Mouse (Mus musculus): ENCODE results near the gene Tifa. TPM values are rescaled to one million over a fixed set of nuclear protein-coding genes. Genes with fewer than 3 reads are reported as not detected.

Tifa gene
- polyA plus RNA-seq, 1 experiment, result 0.54 TPM

DNA sequence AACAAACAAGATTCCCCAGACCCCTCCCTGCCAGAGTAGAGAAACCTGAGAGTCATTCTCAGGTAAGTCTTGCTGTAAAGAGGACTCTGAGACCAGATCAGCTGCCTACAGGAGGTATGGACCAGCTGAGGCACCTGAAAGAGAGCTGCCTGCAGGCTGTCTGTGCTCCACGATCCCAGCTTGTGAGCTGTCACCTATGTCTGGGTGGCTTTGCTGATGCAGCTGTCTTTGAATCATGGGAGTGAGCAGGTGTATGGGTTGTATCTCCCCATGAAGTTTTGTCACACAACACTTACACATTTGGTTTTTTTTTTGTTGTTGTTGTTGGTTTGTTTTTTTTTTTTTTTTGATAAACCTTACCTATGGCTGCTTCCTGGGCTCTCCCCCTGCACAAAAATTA lies 30.8 kb downstream of the Tifa start:
- H3K4me3 ChIP-seq (ENCODE audit: low read depth, low read length), result no peak overlapping the region
- TF ChIP-seq CTCF (IDR thresholded peaks at IDR 0.05; ENCODE audit: low read depth, low read length) (no peak), POLR2A (IDR thresholded peaks at IDR 0.05; ENCODE audit: insufficient read depth, low read length) (no peak), EP300 (IDR thresholded peaks at IDR 0.05; ENCODE audit: insufficient read depth, low read depth, low read length) (no peak)

DNA sequence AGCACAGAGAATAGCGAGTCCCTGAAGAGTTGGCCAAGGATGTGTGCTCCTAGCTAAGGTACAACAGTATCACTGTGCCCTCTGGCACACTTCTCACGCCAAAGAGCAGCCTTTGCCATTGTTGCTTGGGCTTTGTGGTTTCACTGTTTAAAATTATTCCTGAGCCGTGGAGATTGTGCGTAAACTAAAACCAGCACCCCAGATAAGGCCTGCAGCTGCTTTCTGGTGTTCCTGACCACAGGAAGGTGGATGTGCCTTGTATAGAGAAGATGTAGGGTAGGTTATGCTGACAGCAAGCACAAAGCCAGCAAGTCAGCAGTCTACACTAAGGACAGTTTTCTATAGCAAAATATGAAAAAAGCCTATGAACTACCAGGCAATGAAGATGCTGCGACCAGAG lies 31.6 kb downstream of the Tifa start:
- TF ChIP-seq CTCF (IDR thresholded peaks at IDR 0.05; ENCODE audit: low read depth, low read length) (no peak), EP300 (IDR thresholded peaks at IDR 0.05; ENCODE audit: insufficient read depth, low read depth, low read length) (no peak), POLR2A (IDR thresholded peaks at IDR 0.05; ENCODE audit: insufficient read depth, low read length) (no peak)
- Histone ChIP-seq H3K9me3 (replicated peaks; ENCODE audit: control insufficient read depth, insufficient read depth, low read length, poor library complexity, severe bottlenecking) (no peaks in the 10 kb centered on the region), H3K4me1 (ENCODE audit: control insufficient read depth, insufficient read depth, low read length) (no peaks in the 10 kb centered on the region), H3K27me3 (ENCODE audit: control insufficient read depth, insufficient read depth, low read length, poor library complexity, severe bottlenecking) (no peaks in the 10 kb centered on the region), H3K27ac (ENCODE audit: insufficient read depth, low read length) (no peak overlapping the region), H3K9ac (ENCODE audit: low read depth, poor library complexity, severe bottlenecking) (no peak overlapping the region), H3K4me3 (ENCODE audit: low read depth, low read length) (no peak overlapping the region), H3K36me3 (ENCODE audit: control insufficient read depth, insufficient read depth, low read length, poor library complexity, severe bottlenecking) (peaks cover 11% of the 10 kb centered on the region; the same call in 1 of the 2 replicates)

More for the DNA sequence above, 30.8 kb downstream of the Tifa start:
- H3K9ac ChIP-seq (ENCODE audit: low read depth, poor library complexity, severe bottlenecking), result no peak overlapping the region
- no peaks in the 10 kb centered on the region for H3K27me3 ChIP-seq (ENCODE audit: control insufficient read depth, insufficient read depth, low read length, poor library complexity, severe bottlenecking)
- peaks cover 11% of the 10 kb centered on the region; the same call in 1 of the 2 replicates for H3K36me3 ChIP-seq (ENCODE audit: control insufficient read depth, insufficient read depth, low read length, poor library complexity, severe bottlenecking)
- no peak overlapping the region for H3K27ac ChIP-seq (ENCODE audit: insufficient read depth, low read length)
- H3K4me1 ChIP-seq (ENCODE audit: control insufficient read depth, insufficient read depth, low read length), result no peaks in the 10 kb centered on the region
- no peaks in the 10 kb centered on the region for H3K9me3 ChIP-seq (replicated peaks; ENCODE audit: control insufficient read depth, insufficient read depth, low read length, poor library complexity, severe bottlenecking)

DNA sequence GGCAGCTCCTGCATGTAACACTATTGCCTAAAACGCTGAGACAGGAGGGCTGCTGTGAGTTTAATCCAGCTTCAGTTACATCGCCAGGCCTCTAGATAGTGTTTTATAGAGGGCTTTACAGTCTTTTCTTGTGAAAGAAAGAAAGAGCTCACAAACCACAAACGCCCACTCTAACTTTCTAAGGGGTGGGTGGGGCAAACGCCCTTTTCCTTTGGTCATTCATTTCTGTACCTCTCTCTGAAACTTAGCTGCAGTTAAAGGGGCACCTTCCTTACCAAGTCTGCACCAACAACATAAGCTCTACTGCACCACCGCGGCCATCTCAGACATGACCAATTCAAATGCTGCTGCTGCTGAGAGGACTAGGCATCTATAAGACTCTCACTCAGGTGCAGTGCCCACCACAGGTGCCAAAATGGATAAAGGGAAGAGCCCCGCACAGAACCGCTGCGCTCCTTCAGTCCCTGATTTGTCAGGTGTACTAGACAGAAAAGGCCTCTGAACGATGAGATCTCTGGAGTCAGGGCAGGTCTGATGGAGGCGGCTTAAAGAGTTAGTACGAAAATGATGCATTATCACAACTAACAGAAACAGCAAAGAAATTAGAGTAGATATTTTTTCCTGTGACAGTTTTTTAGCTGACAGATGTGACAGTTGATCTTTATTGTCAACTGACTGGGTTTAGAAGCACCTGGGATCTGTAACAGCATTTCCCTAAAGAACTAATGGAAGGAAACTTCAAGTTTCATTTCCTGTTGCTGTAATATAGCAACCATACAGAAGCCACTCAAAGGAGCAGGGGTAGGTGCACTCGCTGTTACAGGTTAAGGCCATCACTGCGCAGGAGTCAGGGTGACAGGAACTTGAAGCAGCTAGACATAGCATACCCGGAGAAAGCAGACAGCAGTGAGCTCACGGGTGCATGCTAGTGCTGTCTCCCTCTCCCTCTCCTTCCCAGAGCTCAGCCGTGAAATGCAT lies 34.6 kb downstream of the Tifa start:
- Histone ChIP-seq H3K9ac (ENCODE audit: low read depth, poor library complexity, severe bottlenecking) (no peak overlapping the region), H3K27me3 (ENCODE audit: control insufficient read depth, insufficient read depth, low read length, poor library complexity, severe bottlenecking) (no peaks in the 10 kb centered on the region), H3K4me3 (ENCODE audit: low read depth, low read length) (no peak overlapping the region), H3K4me1 (ENCODE audit: control insufficient read depth, insufficient read depth, low read length) (no peaks in the 10 kb centered on the region), H3K27ac (ENCODE audit: insufficient read depth, low read length) (no peak overlapping the region), H3K9me3 (replicated peaks; ENCODE audit: control insufficient read depth, insufficient read depth, low read length, poor library complexity, severe bottlenecking) (no peaks in the 10 kb centered on the region), H3K36me3 (ENCODE audit: control insufficient read depth, insufficient read depth, low read length, poor library complexity, severe bottlenecking) (peaks cover 11% of the 10 kb centered on the region; the same call in 1 of the 2 replicates)
- no peak for TF ChIP-seq POLR2A (IDR thresholded peaks at IDR 0.05; ENCODE audit: insufficient read depth, low read length)
- no peak for TF ChIP-seq CTCF (IDR thresholded peaks at IDR 0.05; ENCODE audit: low read depth, low read length)
- no peak for TF ChIP-seq EP300 (IDR thresholded peaks at IDR 0.05; ENCODE audit: insufficient read depth, low read depth, low read length)

DNA sequence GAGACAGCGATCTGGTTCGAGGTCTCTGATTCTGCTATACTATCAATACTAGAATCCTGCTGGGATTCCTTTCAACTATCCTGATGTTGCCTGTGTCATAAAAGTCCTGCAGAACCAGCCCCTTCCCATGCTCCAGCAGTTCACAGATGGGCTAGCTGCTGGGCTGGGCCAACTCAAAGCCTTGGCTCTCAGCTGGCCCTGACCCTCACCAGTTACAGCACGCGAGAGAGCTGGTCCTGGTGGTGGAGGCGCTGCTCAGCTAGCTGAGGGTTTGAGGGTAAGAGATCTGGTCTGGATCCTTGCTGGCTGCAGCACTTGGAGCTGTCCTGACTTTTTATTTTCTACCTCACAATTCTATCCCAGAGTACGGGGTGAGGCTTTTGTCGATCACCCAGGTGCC lies 36.9 kb downstream of the Tifa start:
- Histone ChIP-seq H3K27ac (ENCODE audit: insufficient read depth, low read length) (no peak overlapping the region), H3K9ac (ENCODE audit: low read depth, poor library complexity, severe bottlenecking) (no peak overlapping the region), H3K4me1 (ENCODE audit: control insufficient read depth, insufficient read depth, low read length) (no peaks in the 10 kb centered on the region), H3K36me3 (ENCODE audit: control insufficient read depth, insufficient read depth, low read length, poor library complexity, severe bottlenecking) (peaks cover 4% of the 10 kb centered on the region; the same call in 1 of the 2 replicates), H3K4me3 (ENCODE audit: low read depth, low read length) (no peak overlapping the region), H3K27me3 (ENCODE audit: control insufficient read depth, insufficient read depth, low read length, poor library complexity, severe bottlenecking) (no peaks in the 10 kb centered on the region), H3K9me3 (replicated peaks; ENCODE audit: control insufficient read depth, insufficient read depth, low read length, poor library complexity, severe bottlenecking) (no peaks in the 10 kb centered on the region)
- no peak for TF ChIP-seq POLR2A (IDR thresholded peaks at IDR 0.05; ENCODE audit: insufficient read depth, low read length)
- TF ChIP-seq CTCF (IDR thresholded peaks at IDR 0.05; ENCODE audit: low read depth, low read length), result no peak
- no peak for TF ChIP-seq EP300 (IDR thresholded peaks at IDR 0.05; ENCODE audit: insufficient read depth, low read depth, low read length)

DNA sequence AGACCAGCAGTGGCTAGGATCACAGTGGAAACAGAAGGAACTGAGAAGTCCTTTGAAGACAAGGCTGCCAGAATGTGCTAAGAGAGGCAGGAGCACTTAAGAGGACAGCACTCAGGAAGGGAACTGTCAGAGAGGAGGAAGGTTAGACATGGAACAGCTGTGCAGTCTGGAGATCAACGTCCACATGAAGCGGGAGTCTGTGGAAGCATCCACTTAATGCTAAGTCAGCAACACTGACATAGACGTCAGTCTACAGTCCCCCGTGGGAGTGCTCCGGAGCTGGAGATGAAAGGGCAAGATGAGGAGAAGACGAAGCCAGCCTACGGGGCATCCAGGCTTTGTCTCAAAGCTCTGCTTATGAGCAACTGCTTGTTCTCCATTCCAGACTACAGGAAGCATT lies 37.5 kb downstream of the Tifa start:
- no peak for TF ChIP-seq CTCF (IDR thresholded peaks at IDR 0.05; ENCODE audit: low read depth, low read length)
- no peak for TF ChIP-seq EP300 (IDR thresholded peaks at IDR 0.05; ENCODE audit: insufficient read depth, low read depth, low read length)
- no peak for TF ChIP-seq POLR2A (IDR thresholded peaks at IDR 0.05; ENCODE audit: insufficient read depth, low read length)
- H3K9me3 ChIP-seq (replicated peaks; ENCODE audit: control insufficient read depth, insufficient read depth, low read length, poor library complexity, severe bottlenecking), result no peaks in the 10 kb centered on the region
- H3K27me3 ChIP-seq (ENCODE audit: control insufficient read depth, insufficient read depth, low read length, poor library complexity, severe bottlenecking), result no peaks in the 10 kb centered on the region
- H3K27ac ChIP-seq (ENCODE audit: insufficient read depth, low read length), result no peak overlapping the region
- no peaks in the 10 kb centered on the region for H3K4me1 ChIP-seq (ENCODE audit: control insufficient read depth, insufficient read depth, low read length)
- peaks cover 4% of the 10 kb centered on the region; the same call in 1 of the 2 replicates for H3K36me3 ChIP-seq (ENCODE audit: control insufficient read depth, insufficient read depth, low read length, poor library complexity, severe bottlenecking)
- H3K4me3 ChIP-seq (ENCODE audit: low read depth, low read length), result no peak overlapping the region
- no peak overlapping the region for H3K9ac ChIP-seq (ENCODE audit: low read depth, poor library complexity, severe bottlenecking)

DNA sequence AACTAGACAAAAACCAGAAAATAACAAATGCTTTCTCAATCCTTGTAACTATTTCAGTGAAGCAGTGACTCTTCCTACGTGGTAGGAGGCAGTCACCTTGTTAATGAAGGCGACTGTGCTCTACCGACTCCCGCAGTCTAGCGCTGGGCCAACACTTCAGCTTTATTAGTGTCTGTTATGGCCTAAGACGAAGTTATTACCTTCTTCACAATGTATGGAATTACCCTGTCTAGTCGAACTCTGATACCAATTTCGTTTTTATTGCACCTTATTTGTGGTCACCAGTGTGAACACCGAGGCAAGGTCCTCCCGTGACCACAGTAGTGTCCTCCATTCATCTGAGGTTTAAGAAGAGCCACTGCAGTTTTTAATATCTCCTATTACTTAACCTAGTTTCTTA lies 40.6 kb downstream of the Tifa start:
- no peaks in the 10 kb centered on the region for H3K27me3 ChIP-seq (ENCODE audit: control insufficient read depth, insufficient read depth, low read length, poor library complexity, severe bottlenecking)

More for the DNA sequence above, 40.6 kb downstream of the Tifa start:
- Histone ChIP-seq H3K27ac (ENCODE audit: insufficient read depth, low read length) (no peak overlapping the region), H3K36me3 (ENCODE audit: control insufficient read depth, insufficient read depth, low read length, poor library complexity, severe bottlenecking) (peaks cover 6% of the 10 kb centered on the region; the same call in 1 of the 2 replicates), H3K4me3 (ENCODE audit: low read depth, low read length) (no peak overlapping the region), H3K9ac (ENCODE audit: low read depth, poor library complexity, severe bottlenecking) (no peak overlapping the region), H3K4me1 (ENCODE audit: control insufficient read depth, insufficient read depth, low read length) (no peaks in the 10 kb centered on the region), H3K9me3 (replicated peaks; ENCODE audit: control insufficient read depth, insufficient read depth, low read length, poor library complexity, severe bottlenecking) (no peaks in the 10 kb centered on the region)
- no peak for TF ChIP-seq EP300 (IDR thresholded peaks at IDR 0.05; ENCODE audit: insufficient read depth, low read depth, low read length)
- TF ChIP-seq POLR2A (IDR thresholded peaks at IDR 0.05; ENCODE audit: insufficient read depth, low read length), result no peak
- TF ChIP-seq CTCF (IDR thresholded peaks at IDR 0.05; ENCODE audit: low read depth, low read length), result no peak
